In the genomic region with DNA sequence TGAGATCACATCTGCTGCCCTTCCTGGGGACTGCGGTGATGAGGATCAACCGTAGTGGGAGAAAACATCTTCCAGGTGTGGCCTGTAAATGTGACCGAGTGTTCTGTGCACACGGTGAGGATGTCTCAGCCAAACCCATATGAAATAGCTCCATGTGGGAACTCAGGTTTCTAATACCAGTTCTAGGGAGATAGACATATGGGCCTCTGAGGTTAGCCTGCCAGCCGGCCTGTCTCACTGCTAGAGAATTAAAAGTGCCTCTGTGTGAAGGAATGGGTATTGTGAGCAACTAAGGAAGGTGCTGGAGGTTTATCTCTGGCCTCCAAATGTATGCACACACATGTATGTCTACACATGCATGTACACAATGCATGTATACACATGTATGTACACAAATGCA, we compare ENCODE assay signal across 23 mouse cellular contexts.
A peak's percentile ranks its signal among the peaks of the same experiment; 100 is the strongest.
DNase-seq lines count a peak whose midpoint lies in the region; ATAC-seq and TF ChIP-seq lines count a peak whose summit lies in the region.
"Had no signal": no experiment of that assay in that cellular context is flagged by ENCODE, and none has a peak within 500 bp of the region (broad histone marks: within the 10 kb centered on the region; RNA-seq: fewer than 3 reads in every experiment).

No protein-coding gene starts in this region.

- H3K27me3 ChIP-seq in cerebellum, adult 2 months (ENCODE audit: control insufficient read depth, insufficient read depth, low read length), result no peaks in the 10 kb centered on the region
- H3K27me3 ChIP-seq: embryonic facial prominence, embryonic 13.5 days; embryonic facial prominence, embryonic 15.5 days; forebrain, embryonic 12.5 days had no signal

- DNase-seq in cerebellum, adult 9-11 months, result no peak
- peak in 1 of 2 experiments; percentile 47 for DNase-seq in cerebellum, adult 2 months
- no peak for DNase-seq in cerebellum, adult 11-12 months
- peak; percentile 44 to 55 for DNase-seq in cerebellum, postnatal 25 days
- no peak for DNase-seq in cerebellum, adult 11 months
- peak; percentile 58 for DNase-seq in brain, adult 2 months (ENCODE audit: low read depth, low spot score)
- DNase-seq: adrenal gland, adult 8-10 months; adrenal gland, postnatal 14 days; adrenal gland, postnatal 36 days; B cell, adult 2 months; cerebellum, postnatal 10 days; embryo, embryonic 11 days had no signal

- no peak for TF ChIP-seq CTCF in cerebellum, adult 2 months (IDR thresholded peaks at IDR 0.05; ENCODE audit: borderline replicate concordance, insufficient read depth, low read depth, low read length)

- H3K4me3 ChIP-seq in cerebellum, adult 2 months (replicated peaks; ENCODE audit: insufficient read depth, low read depth, low read length), result no peak overlapping the region
- H3K4me3 ChIP-seq: embryonic facial prominence, embryonic 13.5 days; embryonic facial prominence, embryonic 15.5 days; erythroblast, embryonic 14.5 days; forebrain, embryonic 10.5 days; forebrain, embryonic 12.5 days had no signal

- 0 out of 2 replicates have a peak, but pooled peaks have one; percentile 59 for ATAC-seq in cerebellum, adult (ENCODE audit: insufficient number of reproducible peaks, low FRiP score, low TSS enrichment)
- ATAC-seq: activated CD4-positive, CD25-positive, alpha-beta regulatory T cell, adult 4 months; CD4-positive, CD25-positive, alpha-beta regulatory T cell, adult 4 months; forebrain, embryonic 14.5 days; forebrain, embryonic 16.5 days; Patski had no signal

- peak overlapping the region; percentile 8 for H3K27ac ChIP-seq in cerebellum, adult 2 months (ENCODE audit: insufficient read depth, low read length)
- H3K27ac ChIP-seq: embryonic facial prominence, embryonic 13.5 days; embryonic facial prominence, embryonic 15.5 days; forebrain, embryonic 10.5 days; forebrain, embryonic 12.5 days had no signal

- TF ChIP-seq POLR2A in cerebellum, adult 2 months (IDR thresholded peaks at IDR 0.05; ENCODE audit: borderline replicate concordance, insufficient read depth, low read length), result no peak

- H3K4me1 ChIP-seq in cerebellum, adult 2 months (ENCODE audit: control insufficient read depth, insufficient read depth, low read length), result peaks cover 40% of the 10 kb centered on the region
- H3K4me1 ChIP-seq: embryonic facial prominence, embryonic 15.5 days had no signal

- 19% methylated on average over 5 of the region's 5 CpGs for WGBS in cerebellum, adult 2 months

Comparison
In these comparisons a context has a peak if more than half of its experiments do, and no peak if none do; other contexts are left out.
1. DNase-seq: peak in cerebellum, postnatal 25 days (2 of 2) and brain, adult 2 months (single experiment); none in cerebellum, adult 9-11 months (single experiment), cerebellum, adult 11-12 months (single experiment) and cerebellum, adult 11 months (single experiment).